8 mouse cellular contexts compared by ENCODE assay signal in the genomic region with DNA sequence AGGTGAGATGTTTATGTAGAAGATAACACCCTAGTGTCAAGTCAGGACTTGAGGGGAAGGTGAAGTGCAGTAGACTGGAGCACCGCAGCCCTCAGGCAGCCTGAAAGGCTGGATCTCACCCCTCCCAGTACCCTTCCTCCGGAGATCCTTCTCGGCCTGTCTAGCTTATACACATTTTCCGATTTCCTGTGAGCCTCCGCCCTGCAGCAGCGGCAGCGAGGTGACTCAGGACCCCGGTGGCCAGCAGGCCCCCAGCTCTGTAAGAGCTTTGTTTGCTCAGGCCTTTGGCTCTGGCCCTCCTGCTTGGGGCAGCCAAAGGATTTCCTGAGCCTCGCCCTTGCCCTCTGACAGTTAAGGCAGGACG. TPM values are rescaled to one million over a fixed set of nuclear protein-coding genes. Genes with fewer than 3 reads are reported as not detected.
DNase-seq lines count a peak whose midpoint lies in the region; ATAC-seq and TF ChIP-seq lines count a peak whose summit lies in the region.

No protein-coding gene starts in this region.

- peak; percentile 4; the same call in 1 of the 2 replicates for ATAC-seq in granulocyte monocyte progenitor cell, adult 5-6 weeks (replicated peaks; ENCODE audit: poor library complexity, severe bottlenecking)
- ATAC-seq in intestine, postnatal 0 days, result peak; percentile 31; the same call in 1 of the 2 replicates

- no peaks in the 10 kb centered on the region for H3K36me3 ChIP-seq in intestine, postnatal 0 days (ENCODE audit: control insufficient read depth, insufficient read depth)

- no peaks in the 10 kb centered on the region for H3K4me1 ChIP-seq in intestine, postnatal 0 days (replicated peaks; ENCODE audit: control insufficient read depth, insufficient read depth, low read length)

- H3K4me3 ChIP-seq in gastrocnemius, adult 2 months, result peak overlapping the region; percentile 77
- peak overlapping the region; percentile 47 for H3K4me3 ChIP-seq in intestine, postnatal 0 days (ENCODE audit: low read depth, low read length)

- peak overlapping the region; percentile 91 for H3K4me2 ChIP-seq in intestine, postnatal 0 days (replicated peaks; ENCODE audit: low read depth)

- no peak for TF ChIP-seq CTCF in gastrocnemius, adult 2 months (IDR thresholded peaks at IDR 0.05)
- TF ChIP-seq CTCF in intestine, postnatal 0 days (IDR thresholded peaks at IDR 0.05; ENCODE audit: low read depth), result no peak

- peak; percentile 58 for DNase-seq in gastrocnemius, adult 2 months
- no peak for DNase-seq in gastrocnemius, postnatal 14 days
- DNase-seq in lung, postnatal 14 days, result peak; percentile 31
- DNase-seq in urinary bladder, postnatal 10 days (ENCODE audit: low spot score), result no peak
- DNase-seq in left cerebral cortex, postnatal 4 days, result no peak
- DNase-seq in urinary bladder, postnatal 25 days (ENCODE audit: low spot score), result no peak

- WGBS in intestine, postnatal 0 days, result 16% methylated on average over 10 of the region's 10 CpGs

- no peaks in the 10 kb centered on the region for H3K27me3 ChIP-seq in intestine, postnatal 0 days (replicated peaks; ENCODE audit: control insufficient read depth, insufficient read depth, low read length)

- intact Hi-C loops in gastrocnemius, adult 2 months (cut with DNase I), result loop anchor here (2.0 kb wide), 1 partner anchor 14 kb away; the partner anchor contains the start of gene Zdhhc12
- intact Hi-C loops in gastrocnemius, postnatal 14 days (cut with DNase I; ENCODE audit: low total_unique reads), result no loop called here
- intact Hi-C loops in left cerebral cortex, postnatal 4 days (cut with DNase I), result no loop called here

- H3K9ac ChIP-seq in intestine, postnatal 0 days (ENCODE audit: low read depth, low read length), result no peak overlapping the region

- H3K9me3 ChIP-seq in intestine, postnatal 0 days (ENCODE audit: control insufficient read depth), result no peaks in the 10 kb centered on the region

- H3K27ac ChIP-seq in gastrocnemius, adult 2 months, result peak overlapping the region; percentile 88
- no peak overlapping the region for H3K27ac ChIP-seq in intestine, postnatal 0 days (ENCODE audit: low read depth, low read length)

RNA-seq across cellular contexts. Expression of gene Pkn3, which starts 0.8 kb away (rescaled TPM):
- total RNA-seq in gastrocnemius, adult 2 months (2021), result 1 to 10 TPM; 3.6 to 4.1 TPM
- 1 to 10 TPM; 5.9 to 6.4 TPM for total RNA-seq in gastrocnemius, postnatal 14 days (2021)
- total RNA-seq in granulocyte monocyte progenitor cell, adult 5-6 weeks (2014; fragmentation: Nextera tagmentation), result 10.1 and 13.1 TPM in 2 replicates
- 4.6 and 14.9 TPM in 2 replicates for total RNA-seq in granulocyte monocyte progenitor cell, adult 5-6 weeks (2017)
- 2.8 and 3.4 TPM in 2 replicates for polyA plus RNA-seq in intestine, postnatal 0 days (2015; fragmentation: Nextera tagmentation; extraction: Ambion mirVana)
- 1 to 10 TPM; 2.1 to 2.6 TPM for total RNA-seq in left cerebral cortex, postnatal 4 days (2021)

RNA-seq across cellular contexts. Expression of gene Zdhhc12, which starts 15.1 kb away (rescaled TPM):
- 1 to 10 TPM; 2.0 to 3.5 TPM for total RNA-seq in gastrocnemius, adult 2 months (2021)
- total RNA-seq in gastrocnemius, postnatal 14 days (2021), result 1 to 10 TPM; 3.5 to 4.0 TPM
- total RNA-seq in granulocyte monocyte progenitor cell, adult 5-6 weeks (2014; fragmentation: Nextera tagmentation), result 21.5 and 24.1 TPM in 2 replicates
- total RNA-seq in granulocyte monocyte progenitor cell, adult 5-6 weeks (2017), result 11.0 and 20.7 TPM in 2 replicates
- polyA plus RNA-seq in intestine, postnatal 0 days (2015; fragmentation: Nextera tagmentation; extraction: Ambion mirVana), result 90.9 and 91.3 TPM in 2 replicates
- total RNA-seq in left cerebral cortex, postnatal 4 days (2021), result 10 to 100 TPM; 14.9 to 15.6 TPM

RNA-seq across cellular contexts. Expression of gene Set, which starts 21.2 kb away (rescaled TPM):
- 100 to 1,000 TPM in 1 of 2 experiments, 10 to 100 TPM in 1; 93.8 to 110 TPM for total RNA-seq in gastrocnemius, adult 2 months (2021)
- total RNA-seq in gastrocnemius, postnatal 14 days (2021), result 10 to 100 TPM; 75.4 to 90.4 TPM
- 415 and 437 TPM in 2 replicates for total RNA-seq in granulocyte monocyte progenitor cell, adult 5-6 weeks (2014; fragmentation: Nextera tagmentation)
- 2,035 and 2,054 TPM in 2 replicates for total RNA-seq in granulocyte monocyte progenitor cell, adult 5-6 weeks (2017)
- polyA plus RNA-seq in intestine, postnatal 0 days (2015; fragmentation: Nextera tagmentation; extraction: Ambion mirVana), result 174 and 180 TPM in 2 replicates
- 100 to 1,000 TPM; 323 to 344 TPM for total RNA-seq in left cerebral cortex, postnatal 4 days (2021)

RNA-seq across cellular contexts. Expression of gene Wdr34, which starts 29.6 kb away (rescaled TPM):
- total RNA-seq in gastrocnemius, adult 2 months (2021), result 1 to 10 TPM; 4.4 to 5.0 TPM
- 1 to 10 TPM; 3.2 to 3.3 TPM for total RNA-seq in gastrocnemius, postnatal 14 days (2021)
- total RNA-seq in granulocyte monocyte progenitor cell, adult 5-6 weeks (2014; fragmentation: Nextera tagmentation), result 21.9 and 23.1 TPM in 2 replicates
- 11.5 and 14.1 TPM in 2 replicates for total RNA-seq in granulocyte monocyte progenitor cell, adult 5-6 weeks (2017)
- 4.9 and 5.9 TPM in 2 replicates for polyA plus RNA-seq in intestine, postnatal 0 days (2015; fragmentation: Nextera tagmentation; extraction: Ambion mirVana)
- total RNA-seq in left cerebral cortex, postnatal 4 days (2021), result 10 to 100 TPM; 61.4 to 71.8 TPM

RNA-seq across cellular contexts. Expression of gene Zer1, which starts 46.1 kb away (rescaled TPM):
- total RNA-seq in gastrocnemius, adult 2 months (2021), result 10 to 100 TPM; 23.1 to 25.2 TPM
- total RNA-seq in gastrocnemius, postnatal 14 days (2021), result 10 to 100 TPM; 17.7 to 20.6 TPM
- 18.3 and 22.7 TPM in 2 replicates for total RNA-seq in granulocyte monocyte progenitor cell, adult 5-6 weeks (2014; fragmentation: Nextera tagmentation)
- total RNA-seq in granulocyte monocyte progenitor cell, adult 5-6 weeks (2017), result 8.5 and 10.6 TPM in 2 replicates
- 2.6 and 2.8 TPM in 2 replicates for polyA plus RNA-seq in intestine, postnatal 0 days (2015; fragmentation: Nextera tagmentation; extraction: Ambion mirVana)
- 10 to 100 TPM; 80.8 to 88.0 TPM for total RNA-seq in left cerebral cortex, postnatal 4 days (2021)

Comparison
In these comparisons a context has a peak if more than half of its experiments do, and no peak if none do; other contexts are left out.
1. DNase-seq: peak in gastrocnemius, adult 2 months (single experiment) and lung, postnatal 14 days (single experiment); none in gastrocnemius, postnatal 14 days (single experiment), urinary bladder, postnatal 10 days (single experiment), left cerebral cortex, postnatal 4 days (single experiment) and urinary bladder, postnatal 25 days (single experiment).